Mouse (Mus musculus): ENCODE results near the gene Xdh. TPM values are rescaled to one million over a fixed set of nuclear protein-coding genes. Genes with fewer than 3 reads are reported as not detected.

Xdh gene
- polyA plus RNA-seq, 1 experiment, result 23.4 TPM

DNA sequence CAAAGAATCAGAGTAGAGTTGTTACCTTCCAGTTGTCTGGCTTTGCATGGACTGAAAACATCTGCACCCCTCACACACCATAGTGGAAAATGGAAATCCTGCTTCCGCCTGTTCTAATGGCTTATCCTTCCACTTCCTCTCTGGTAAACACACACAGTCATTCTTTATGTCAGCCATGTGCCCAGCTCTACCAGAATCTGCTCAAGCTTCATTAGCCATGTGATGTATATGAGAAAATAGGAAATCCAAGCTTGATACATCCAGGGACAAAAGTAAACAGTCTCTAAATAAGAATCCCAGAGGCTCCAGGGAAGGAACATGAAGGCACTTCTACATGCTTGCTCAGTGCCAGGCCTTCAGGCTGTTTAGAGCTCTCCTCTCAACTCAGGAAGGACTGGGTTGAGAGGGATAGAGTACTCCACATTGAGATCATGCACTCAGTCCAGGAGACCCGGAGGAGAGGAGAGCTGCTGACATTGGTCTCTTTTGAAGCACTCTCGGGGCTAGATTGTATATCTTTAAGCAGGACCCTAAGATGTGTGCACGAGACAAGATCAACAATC, 17.4 kb downstream of the Xdh start:
- TF ChIP-seq POLR2A (IDR thresholded peaks at IDR 0.05; ENCODE audit: low read depth, low read length) (no peak), CTCF (conservative IDR thresholded peaks at IDR 0.05; ENCODE audit: insufficient read depth, insufficient read length, low read depth, low read length) (no peak)
- DNase-seq, result no peak
- 66% methylated on average over 4 of the region's 4 CpGs for WGBS
- H3K4me3 ChIP-seq (ENCODE audit: insufficient read depth, low read depth, low read length), result no peak overlapping the region
- no peaks in the 10 kb centered on the region for H3K4me1 ChIP-seq (ENCODE audit: control insufficient read depth, insufficient read depth, low read length)
- no peaks in the 10 kb centered on the region; the same call in 1 of the 2 replicates for H3K36me3 ChIP-seq (ENCODE audit: control insufficient read depth, insufficient read depth, low read length)
- H3K27ac ChIP-seq (ENCODE audit: insufficient read depth, low read depth, low read length), result no peak overlapping the region
- no peaks in the 10 kb centered on the region for H3K27me3 ChIP-seq (replicated peaks; ENCODE audit: control insufficient read depth, insufficient read depth, low read length)

- Histone ChIP-seq H3K4me1 (ENCODE audit: control insufficient read depth, insufficient read depth, low read length) (no peaks in the 10 kb centered on the region), H3K27ac (ENCODE audit: insufficient read depth, low read depth, low read length) (no peak overlapping the region), H3K36me3 (ENCODE audit: control insufficient read depth, insufficient read depth, low read length) (no peaks in the 10 kb centered on the region), H3K27me3 (replicated peaks; ENCODE audit: control insufficient read depth, insufficient read depth, low read length) (no peaks in the 10 kb centered on the region), H3K4me3 (ENCODE audit: insufficient read depth, low read depth, low read length) (no peak overlapping the region)
- no peak for DNase-seq
- TF ChIP-seq POLR2A (IDR thresholded peaks at IDR 0.05; ENCODE audit: low read depth, low read length) (no peak), CTCF (conservative IDR thresholded peaks at IDR 0.05; ENCODE audit: insufficient read depth, insufficient read length, low read depth, low read length) (no peak)
- 54% methylated on average over 8 of the region's 8 CpGs for WGBS
Measured at GRCm38 (mm10) chr17:73919520-73919919, 30.5 kb downstream of the Xdh start.

DNA sequence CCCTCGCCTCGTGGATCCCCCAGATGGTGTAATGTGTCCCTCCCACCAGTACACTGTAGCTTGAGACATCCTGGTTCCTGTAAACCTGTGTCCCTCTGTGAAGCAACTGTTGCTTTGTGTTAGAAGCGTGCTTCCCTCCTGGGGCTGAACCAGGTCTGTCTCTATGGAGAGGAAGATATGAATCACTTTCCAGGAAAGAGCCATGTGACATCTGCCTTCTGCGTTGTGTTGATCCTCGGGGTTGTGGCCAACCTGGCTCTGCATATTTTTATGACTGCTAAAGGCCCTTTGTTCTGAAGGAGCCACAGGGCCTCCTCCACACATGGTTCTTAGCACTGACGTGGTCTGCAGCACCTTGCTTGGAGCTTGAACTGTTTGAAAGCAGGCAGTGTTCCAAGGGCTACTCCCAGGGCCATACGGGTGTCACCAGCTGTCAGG, 31.0 kb downstream of the Xdh start:
- DNase-seq, result peak; percentile 61
- H3K36me3 ChIP-seq (ENCODE audit: control insufficient read depth, insufficient read depth, low read length), result no peaks in the 10 kb centered on the region
- WGBS, result 40% methylated on average over 7 of the region's 7 CpGs
- H3K27ac ChIP-seq (ENCODE audit: insufficient read depth, low read depth, low read length), result no peak overlapping the region
- no peaks in the 10 kb centered on the region for H3K4me1 ChIP-seq (ENCODE audit: control insufficient read depth, insufficient read depth, low read length)
- no peaks in the 10 kb centered on the region for H3K27me3 ChIP-seq (replicated peaks; ENCODE audit: control insufficient read depth, insufficient read depth, low read length)
- H3K4me3 ChIP-seq (ENCODE audit: insufficient read depth, low read depth, low read length), result no peak overlapping the region
- TF ChIP-seq POLR2A (IDR thresholded peaks at IDR 0.05; ENCODE audit: low read depth, low read length), result no peak
- TF ChIP-seq CTCF (conservative IDR thresholded peaks at IDR 0.05; ENCODE audit: insufficient read depth, insufficient read length, low read depth, low read length), result no peak

DNA sequence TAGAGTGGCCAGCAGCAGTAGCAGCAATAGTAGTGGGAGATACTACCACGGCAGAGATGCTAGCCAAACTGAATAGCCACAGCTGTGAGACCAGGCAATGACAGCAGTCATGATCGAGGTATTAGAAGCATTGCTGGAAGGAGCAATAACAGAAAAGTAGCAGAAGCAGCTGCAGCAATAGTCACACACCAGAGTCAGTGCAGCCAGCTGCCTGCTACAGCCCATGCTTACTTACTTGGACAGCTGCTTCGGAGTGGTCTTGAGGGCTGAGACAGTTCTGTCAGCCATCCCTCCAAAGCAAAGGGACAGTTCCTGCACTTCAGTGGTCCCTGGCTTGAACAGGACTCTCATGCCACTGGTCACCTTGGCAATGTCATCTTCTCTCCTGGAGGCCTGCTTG, 31.9 kb downstream of the Xdh start:
- Histone ChIP-seq H3K36me3 (ENCODE audit: control insufficient read depth, insufficient read depth, low read length) (no peaks in the 10 kb centered on the region), H3K4me3 (ENCODE audit: insufficient read depth, low read depth, low read length) (no peak overlapping the region), H3K27ac (ENCODE audit: insufficient read depth, low read depth, low read length) (no peak overlapping the region), H3K27me3 (replicated peaks; ENCODE audit: control insufficient read depth, insufficient read depth, low read length) (no peaks in the 10 kb centered on the region), H3K4me1 (ENCODE audit: control insufficient read depth, insufficient read depth, low read length) (no peaks in the 10 kb centered on the region)
- WGBS, result 90% methylated on average over 3 of the region's 3 CpGs
- TF ChIP-seq CTCF (conservative IDR thresholded peaks at IDR 0.05; ENCODE audit: insufficient read depth, insufficient read length, low read depth, low read length) (no peak), POLR2A (IDR thresholded peaks at IDR 0.05; ENCODE audit: low read depth, low read length) (no peak)
- DNase-seq, result no peak

DNA sequence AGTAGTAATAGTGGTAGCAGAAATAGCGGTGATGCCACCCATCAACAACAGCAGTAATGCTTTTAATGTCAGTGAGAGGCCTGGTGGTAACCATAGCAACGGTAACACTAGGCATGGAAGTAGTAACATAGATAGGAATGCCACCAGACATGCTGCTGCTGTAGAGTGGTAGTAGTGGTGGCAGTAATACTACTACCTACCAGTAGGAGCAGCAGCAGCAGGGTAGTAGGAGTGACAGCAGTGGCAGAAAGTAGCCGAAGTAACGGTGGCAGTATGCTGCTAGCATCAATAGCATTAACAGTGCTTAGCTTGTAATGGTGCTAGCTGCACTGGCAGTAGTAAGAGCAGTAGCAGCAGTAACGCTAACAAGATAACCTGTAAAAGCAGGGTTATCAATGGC, 32.3 kb downstream of the Xdh start:
- WGBS, result 89% methylated on average over 5 of the region's 5 CpGs
- H3K36me3 ChIP-seq (ENCODE audit: control insufficient read depth, insufficient read depth, low read length), result no peaks in the 10 kb centered on the region
- no peak for DNase-seq
- H3K4me1 ChIP-seq (ENCODE audit: control insufficient read depth, insufficient read depth, low read length), result no peaks in the 10 kb centered on the region
- TF ChIP-seq CTCF (conservative IDR thresholded peaks at IDR 0.05; ENCODE audit: insufficient read depth, insufficient read length, low read depth, low read length) (peak; percentile 33), POLR2A (IDR thresholded peaks at IDR 0.05; ENCODE audit: low read depth, low read length) (no peak)
- no peak overlapping the region for H3K4me3 ChIP-seq (ENCODE audit: insufficient read depth, low read depth, low read length)
- H3K27ac ChIP-seq (ENCODE audit: insufficient read depth, low read depth, low read length), result no peak overlapping the region
- no peaks in the 10 kb centered on the region for H3K27me3 ChIP-seq (replicated peaks; ENCODE audit: control insufficient read depth, insufficient read depth, low read length)

- TF ChIP-seq CTCF (conservative IDR thresholded peaks at IDR 0.05; ENCODE audit: insufficient read depth, insufficient read length, low read depth, low read length) (no peak), POLR2A (IDR thresholded peaks at IDR 0.05; ENCODE audit: low read depth, low read length) (no peak)
- Histone ChIP-seq H3K36me3 (ENCODE audit: control insufficient read depth, insufficient read depth, low read length) (no peaks in the 10 kb centered on the region; the same call in 1 of the 2 replicates), H3K4me1 (ENCODE audit: control insufficient read depth, insufficient read depth, low read length) (no peaks in the 10 kb centered on the region), H3K27ac (ENCODE audit: insufficient read depth, low read depth, low read length) (no peak overlapping the region), H3K27me3 (replicated peaks; ENCODE audit: control insufficient read depth, insufficient read depth, low read length) (no peaks in the 10 kb centered on the region), H3K4me3 (ENCODE audit: insufficient read depth, low read depth, low read length) (no peak overlapping the region)
- DNase-seq, result no peak
- 67% methylated on average over 4 of the region's 4 CpGs for WGBS
Measured at GRCm38 (mm10) chr17:73914730-73915129, 35.3 kb downstream of the Xdh start.

- H3K36me3 ChIP-seq (ENCODE audit: control insufficient read depth, insufficient read depth, low read length), result no peaks in the 10 kb centered on the region; the same call in 1 of the 2 replicates
- DNase-seq, result no peak
- H3K27me3 ChIP-seq (replicated peaks; ENCODE audit: control insufficient read depth, insufficient read depth, low read length), result no peaks in the 10 kb centered on the region
- no peak for TF ChIP-seq CTCF (conservative IDR thresholded peaks at IDR 0.05; ENCODE audit: insufficient read depth, insufficient read length, low read depth, low read length)
- 89% methylated on average over 8 of the region's 8 CpGs for WGBS
- H3K4me3 ChIP-seq (ENCODE audit: insufficient read depth, low read depth, low read length), result no peak overlapping the region
- H3K4me1 ChIP-seq (ENCODE audit: control insufficient read depth, insufficient read depth, low read length), result no peaks in the 10 kb centered on the region; the same call in 1 of the 2 replicates
- no peak overlapping the region for H3K27ac ChIP-seq (ENCODE audit: insufficient read depth, low read depth, low read length)
Measured at GRCm38 (mm10) chr17:73906076-73906475, 43.9 kb downstream of the Xdh start.

Measured in kidney, adult 2 months (tissue).